Mouse (Mus musculus) C2C12 (cell line): ENCODE measurements at regions not wholly inside any gene's neighbourhood (a gene's known extent, or its start where the extent isn't known, plus 50 kb on each side); places are given as distances from the start of the nearest gene placed in this dataset.

Experiments used
- H3K27me3 ChIP-seq: one replicate; pipeline ENCODE4 v1.6.1; 2011; ENCODE audit not compliant: control insufficient read depth, insufficient read depth, insufficient read length
- H3K36me3 ChIP-seq: one replicate; pipeline ENCODE4 v1.6.1; 2011; ENCODE audit not compliant: control insufficient read depth, insufficient read depth
- H3K4me3 ChIP-seq: one replicate; pipeline ENCODE4 v1.5.1; 2011; ENCODE audit warnings: mild to moderate bottlenecking, control low read depth; ENCODE audit not compliant: poor library complexity, insufficient read depth, severe bottlenecking
- H3K79me2 ChIP-seq: one replicate; pipeline ENCODE4 v1.6.1; 2011; ENCODE audit not compliant: control insufficient read depth, insufficient read depth
- H3K79me3 ChIP-seq: one replicate; pipeline ENCODE4 v1.6.1; 2011; ENCODE audit warnings: low read depth, control low read depth
- H3ac ChIP-seq: one replicate; pipeline ENCODE3; 2011; ENCODE audit warnings: low read depth; ENCODE audit not compliant: control insufficient read depth, insufficient read length
- CEBPB ChIP-seq: IDR thresholded peaks from one replicate; pipeline ENCODE4 v1.6.1; 2011; ENCODE audit warnings: low read depth, mild to moderate bottlenecking, control low read depth, moderate library complexity
- CTCF ChIP-seq: IDR thresholded peaks from one replicate; pipeline ENCODE4 v1.5.1; 2011; ENCODE audit not compliant: control insufficient read depth, insufficient read depth, insufficient read length
- FOSL1 ChIP-seq: IDR thresholded peaks from one replicate; pipeline ENCODE4 v1.8.0; 2011; ENCODE audit warnings: mild to moderate bottlenecking, low read length; ENCODE audit not compliant: poor library complexity, insufficient read depth, severe bottlenecking
- MAX ChIP-seq: IDR thresholded peaks from one replicate; pipeline ENCODE4 v1.6.1; 2011; ENCODE audit warnings: mild to moderate bottlenecking, control low read depth
- MYOD1 ChIP-seq: IDR thresholded peaks from one replicate; pipeline ENCODE4 v1.6.1; 2011; ENCODE audit warnings: low read depth; ENCODE audit not compliant: control insufficient read depth, insufficient read length
- MYOG ChIP-seq: IDR thresholded peaks from one replicate; pipeline ENCODE4 v1.6.1; 2011; ENCODE audit not compliant: control insufficient read depth, insufficient read length; ENCODE audit errors: extremely low read depth
- USF1 ChIP-seq: IDR thresholded peaks from one replicate; pipeline ENCODE4 v1.6.1; 2011; ENCODE audit warnings: low read depth, mild to moderate bottlenecking, control low read depth, moderate library complexity

DNA sequence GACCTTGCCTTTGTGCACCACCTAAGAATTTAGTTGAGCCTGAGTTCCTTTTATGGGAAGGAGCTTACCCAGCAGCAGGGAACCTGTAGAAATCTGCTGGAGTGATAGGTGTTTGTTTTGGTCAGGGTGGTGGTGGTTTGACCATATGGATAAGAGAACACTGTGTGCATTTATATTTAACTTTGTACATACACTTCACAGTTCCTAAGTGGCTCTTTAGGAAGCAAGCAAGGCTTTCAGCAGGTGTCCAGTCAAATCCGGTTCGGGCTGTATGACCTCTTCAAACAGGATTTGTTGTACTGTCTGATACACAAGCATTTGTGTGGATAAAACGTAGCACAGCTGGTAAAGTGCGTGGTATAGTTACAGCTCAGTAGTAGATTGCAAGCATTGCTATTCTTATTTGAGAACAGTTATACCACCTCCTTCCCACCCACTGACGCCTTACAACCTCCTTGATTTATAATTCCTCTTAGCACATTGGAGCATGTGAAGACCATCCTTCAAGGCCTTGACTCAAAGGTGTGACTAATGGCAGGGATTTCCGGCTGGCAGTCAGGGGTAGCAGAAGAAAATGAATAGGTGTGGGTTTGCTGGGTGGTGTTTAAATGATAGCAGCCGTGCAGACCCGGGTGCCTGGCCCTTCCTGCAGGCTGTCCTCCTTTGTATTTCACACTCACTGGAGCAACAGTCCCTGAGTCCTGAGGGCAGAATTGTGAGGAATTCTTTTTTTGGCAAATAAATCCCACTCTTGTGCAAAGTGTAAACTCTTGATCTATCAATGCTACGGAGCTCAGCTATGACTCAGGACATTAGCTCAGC, 79.4 kb upstream of the Osmr start:
- H3K27me3 ChIP-seq: no peaks in the 10 kb centered on the region

DNA sequence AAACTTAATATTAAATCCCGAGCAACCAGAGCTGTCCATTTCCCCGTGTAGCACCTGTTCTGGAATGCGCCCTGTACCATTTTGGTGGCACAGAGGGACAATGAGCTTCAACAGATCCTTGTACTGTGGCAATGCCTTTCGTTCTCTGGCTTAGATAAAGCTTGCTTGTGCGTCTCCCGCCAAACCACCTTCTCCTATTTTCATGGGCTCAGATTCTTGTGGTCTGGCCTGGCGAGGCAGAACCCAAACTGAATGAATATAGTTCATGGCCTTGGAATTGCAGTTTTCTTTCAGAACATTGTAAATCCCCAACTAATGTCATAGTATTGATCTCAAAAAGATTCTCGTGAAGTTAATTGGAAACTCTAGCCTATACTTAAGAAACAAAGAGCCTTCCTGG, 85.1 kb upstream of the Osmr start:
- H3K36me3 ChIP-seq: no peaks in the 10 kb centered on the region
- H3K4me3 ChIP-seq: no peak overlapping the region
- TF ChIP-seq MAX: no peak
- TF ChIP-seq FOSL1: no peak
- no peak for TF ChIP-seq USF1
- TF ChIP-seq MYOD1: no peak
- TF ChIP-seq CTCF: no peak
- no peak for TF ChIP-seq MYOG
- TF ChIP-seq CEBPB: no peak
- H3K79me2 ChIP-seq: no peaks in the 10 kb centered on the region
- no peaks in the 10 kb centered on the region for H3K79me3 ChIP-seq
- H3K27me3 ChIP-seq: no peaks in the 10 kb centered on the region
- no peak overlapping the region for H3ac ChIP-seq

More for the DNA sequence above, 79.4 kb upstream of the Osmr start:
- no peaks in the 10 kb centered on the region for H3K79me3 ChIP-seq
- TF ChIP-seq FOSL1 (no peak), MYOD1 (no peak), CTCF (no peak), MYOG (no peak), CEBPB (no peak), MAX (no peak), USF1 (no peak)
- H3ac ChIP-seq: no peak overlapping the region
- H3K4me3 ChIP-seq: no peak overlapping the region
- no peaks in the 10 kb centered on the region for H3K79me2 ChIP-seq
- H3K36me3 ChIP-seq: no peaks in the 10 kb centered on the region

- Histone ChIP-seq H3K27me3 (no peaks in the 10 kb centered on the region), H3K4me3 (no peak overlapping the region), H3K79me2 (no peaks in the 10 kb centered on the region), H3K79me3 (no peaks in the 10 kb centered on the region), H3K36me3 (no peaks in the 10 kb centered on the region), H3ac (no peak overlapping the region)
- TF ChIP-seq MYOG (no peak), CTCF (no peak), MAX (no peak), USF1 (no peak), CEBPB (no peak), MYOD1 (no peak), FOSL1 (no peak)
These were observed 86.3 kb upstream of the Osmr start for GRCm38 (mm10) chr15:6960753-6961746.

GRCm38 (mm10) chr15:6964635-6965034, 89.9 kb upstream of the Osmr start:
- H3K4me3 ChIP-seq: no peak overlapping the region
- TF ChIP-seq CTCF (no peak), USF1 (no peak)

GRCm38 (mm10) chr15:6965446-6965845, 90.7 kb upstream of the Osmr start:
- no peak overlapping the region for H3K4me3 ChIP-seq
- no peak overlapping the region for H3ac ChIP-seq
- H3K79me3 ChIP-seq: no peaks in the 10 kb centered on the region
- H3K79me2 ChIP-seq: no peaks in the 10 kb centered on the region
- H3K27me3 ChIP-seq: no peaks in the 10 kb centered on the region
- TF ChIP-seq CEBPB: no peak
- TF ChIP-seq MYOD1: no peak
- no peak for TF ChIP-seq CTCF
- no peak for TF ChIP-seq MYOG
- TF ChIP-seq USF1: no peak
- no peak for TF ChIP-seq MAX
- TF ChIP-seq FOSL1: no peak
- H3K36me3 ChIP-seq: no peaks in the 10 kb centered on the region

More at GRCm38 (mm10) chr15:6964635-6965034, 89.9 kb upstream of the Osmr start:
- H3ac ChIP-seq: no peak overlapping the region
- H3K36me3 ChIP-seq: no peaks in the 10 kb centered on the region
- H3K79me2 ChIP-seq: no peaks in the 10 kb centered on the region
- H3K79me3 ChIP-seq: no peaks in the 10 kb centered on the region
- H3K27me3 ChIP-seq: no peaks in the 10 kb centered on the region
